In the genomic region with DNA sequence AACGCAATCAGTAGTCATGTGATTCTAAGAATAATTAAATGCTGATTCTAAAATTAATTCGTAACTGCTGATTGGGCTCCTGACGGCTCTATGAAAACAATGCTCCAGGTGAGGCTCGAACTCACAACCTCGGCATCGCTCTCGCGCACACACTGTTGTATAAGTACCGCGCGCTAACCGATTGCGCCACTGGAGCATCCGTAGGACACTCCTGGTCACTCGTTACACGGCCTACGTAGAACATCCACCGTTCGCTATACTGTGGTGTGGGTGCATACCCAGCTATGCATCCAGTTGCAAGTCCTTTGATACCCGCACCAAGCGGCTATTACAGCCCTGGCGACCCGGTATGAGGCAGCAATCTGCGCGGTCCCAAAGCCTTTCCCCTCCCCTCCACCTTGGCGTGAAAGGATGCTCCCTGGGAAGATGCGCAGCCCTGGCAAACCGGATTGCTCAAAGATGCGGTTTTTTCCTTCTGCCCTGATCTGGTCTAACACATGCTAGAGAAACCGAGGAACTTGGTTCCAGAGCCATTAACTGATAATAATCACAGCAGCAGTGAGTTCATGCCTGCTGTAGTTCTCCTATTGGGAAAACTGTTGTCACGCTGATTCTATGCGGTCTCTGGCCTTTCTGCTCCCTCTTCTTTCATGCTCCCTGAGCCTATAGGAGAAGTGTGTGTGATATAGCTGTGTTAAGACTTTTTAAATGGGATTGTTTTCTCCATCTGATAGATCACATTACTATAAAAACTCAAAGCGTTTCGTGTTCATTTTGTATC, we compare ENCODE assay signal across 9 mouse cellular contexts. TPM values are rescaled to one million over a fixed set of nuclear protein-coding genes. Genes with fewer than 3 reads are reported as not detected.
A peak's percentile ranks its signal among the peaks of the same experiment; 100 is the strongest.
DNase-seq lines count a peak whose midpoint lies in the region; ATAC-seq and TF ChIP-seq lines count a peak whose summit lies in the region.
"Had no signal": no experiment of that assay in that cellular context is flagged by ENCODE, and none has a peak within 500 bp of the region (broad histone marks: within the 10 kb centered on the region; RNA-seq: fewer than 3 reads in every experiment).

No protein-coding gene starts in this region.

- H3K9me3 ChIP-seq in ES-E14 (ENCODE audit: control insufficient read depth, insufficient read depth, low read depth, low read length) = no peaks in the 10 kb centered on the region
- H3K9me3 ChIP-seq in forebrain, embryonic 15.5 days = no peaks in the 10 kb centered on the region
- no peaks in the 10 kb centered on the region for H3K9me3 ChIP-seq in midbrain, embryonic 15.5 days

- 3% methylated on average over 34 of the region's 34 CpGs for WGBS in forebrain, embryonic 15.5 days
- 2% methylated on average over 34 of the region's 34 CpGs for WGBS in midbrain, embryonic 15.5 days
- 15% methylated on average over 34 of the region's 34 CpGs for WGBS in thymus, adult 2 months

- H3K4me3 ChIP-seq in ES-E14 (ENCODE audit: insufficient read depth in 1 of 2, low read depth in 1 of 2, low read length in 2 of 2, poor library complexity in 1 of 2, severe bottlenecking in 1 of 2) = peak overlapping the region; percentile 18 to 53
- H3K4me3 ChIP-seq in forebrain, embryonic 15.5 days = peak overlapping the region; percentile 43
- H3K4me3 ChIP-seq in midbrain, embryonic 15.5 days = peak overlapping the region; percentile 37
- no peak overlapping the region for H3K4me3 ChIP-seq in thymus, adult 2 months (ENCODE audit: control insufficient read depth, insufficient read depth, low read length)

- no peaks in the 10 kb centered on the region for H3K36me3 ChIP-seq in ES-E14 (ENCODE audit: control insufficient read depth, insufficient read depth, low read length, poor library complexity, severe bottlenecking)
- H3K36me3 ChIP-seq in forebrain, embryonic 15.5 days = no peaks in the 10 kb centered on the region
- H3K36me3 ChIP-seq in midbrain, embryonic 15.5 days (replicated peaks) = no peaks in the 10 kb centered on the region
- no peaks in the 10 kb centered on the region for H3K36me3 ChIP-seq in thymus, adult 2 months (ENCODE audit: control insufficient read depth, insufficient read depth, low read length)

- H3K27me3 ChIP-seq in forebrain, embryonic 15.5 days = no peaks in the 10 kb centered on the region; the same call in 1 of the 2 replicates
- H3K27me3 ChIP-seq in midbrain, embryonic 15.5 days (replicated peaks) = no peaks in the 10 kb centered on the region
- H3K27me3 ChIP-seq in thymus, adult 2 months (ENCODE audit: control insufficient read depth, insufficient read depth, low read length) = no peaks in the 10 kb centered on the region; the same call in 1 of the 2 replicates

- peak; percentile 93 for ATAC-seq in forebrain, embryonic 15.5 days (replicated peaks)
- ATAC-seq in midbrain, embryonic 15.5 days (replicated peaks) = peak; percentile 98

- no peak overlapping the region for H3K27ac ChIP-seq in ES-E14 (ENCODE audit: insufficient read depth, low read depth, low read length, poor library complexity, severe bottlenecking)
- no peak overlapping the region for H3K27ac ChIP-seq in forebrain, embryonic 15.5 days (replicated peaks)
- H3K27ac ChIP-seq in midbrain, embryonic 15.5 days = peak overlapping the region; percentile 45; the same call in 1 of the 2 replicates
- no peak overlapping the region for H3K27ac ChIP-seq in thymus, adult 2 months (ENCODE audit: control insufficient read depth, insufficient read depth, low read length)

- H3K4me1 ChIP-seq in ES-E14 (ENCODE audit: control insufficient read depth in 2 of 2, insufficient read depth in 2 of 2, low read length in 2 of 2, poor library complexity in 1 of 2) = no peaks in the 10 kb centered on the region
- peaks cover 10% of the 10 kb centered on the region for H3K4me1 ChIP-seq in forebrain, embryonic 15.5 days
- H3K4me1 ChIP-seq in midbrain, embryonic 15.5 days = no peaks in the 10 kb centered on the region
- no peaks in the 10 kb centered on the region for H3K4me1 ChIP-seq in thymus, adult 2 months (replicated peaks; ENCODE audit: control insufficient read depth, insufficient read depth, low read length)

- in situ Hi-C loops in ES-E14 (cut with MboI; ENCODE audit: low sequenced_read_pairs in 2 of 2, unreplicated experiment in 2 of 2) = no loop called here

- H3K4me2 ChIP-seq in forebrain, embryonic 15.5 days (replicated peaks) = peak overlapping the region; percentile 48
- peak overlapping the region; percentile 49 for H3K4me2 ChIP-seq in midbrain, embryonic 15.5 days

- TF ChIP-seq CTCF in thymus, adult 2 months (IDR thresholded peaks at IDR 0.05; ENCODE audit: borderline replicate concordance, control insufficient read depth, extremely low read depth, insufficient read depth, low read length, poor library complexity) = no peak

- H3K9ac ChIP-seq in ES-E14 (ENCODE audit: insufficient read depth, low read depth, low read length, poor library complexity, severe bottlenecking) = no peak overlapping the region
- peak overlapping the region; percentile 35 for H3K9ac ChIP-seq in forebrain, embryonic 15.5 days (replicated peaks)
- H3K9ac ChIP-seq in midbrain, embryonic 15.5 days = peak overlapping the region; percentile 36

- DNase-seq in cerebellum, postnatal 14 days = peak; percentile 54 to 68
- no peak for DNase-seq in cerebellum, adult 8-10 months
- peak; percentile 55 for DNase-seq in ES-E14 (ENCODE audit: low read depth, low spot score)
- peak; percentile 59 to 62 for DNase-seq in layer of hippocampus, postnatal 25 days (ENCODE audit: extremely low spot score in 1 of 2, low spot score in 1 of 2)
- DNase-seq in thymus, adult 2 months = no peak
- no peak for DNase-seq in spleen, postnatal 14 days (ENCODE audit: low spot score in 2 of 2)

- TF ChIP-seq POLR2A in thymus, adult 2 months (IDR thresholded peaks at IDR 0.05; ENCODE audit: control insufficient read depth, extremely low read depth, insufficient read depth, low read length, poor library complexity) = no peak

TF ChIP-seq in ES-E14, 5 proteins besides CTCF, POLR2A, EP300 and RAD21:
- peak; percentile 64; the same call in 1 of the 2 replicates for TF ChIP-seq MAFK (IDR thresholded peaks at IDR 0.05; ENCODE audit: insufficient read depth, low read depth, low read length)
- TF ChIP-seq CHD2 (IDR thresholded peaks at IDR 0.05; ENCODE audit: low read depth, low read length) = no peak

RNA-seq across cellular contexts. Expression of a gene that starts 23.6 kb away (rescaled TPM):
- not detected in 2 replicates for total RNA-seq in ES-E14 (2012; rRNA removed)
- not detected in 2 replicates for polyA plus RNA-seq in forebrain, embryonic 15.5 days (2015; fragmentation: Nextera tagmentation; extraction: Ambion mirVana)
- not detected for total RNA-seq in layer of hippocampus, postnatal 25 days (2021)
- not detected in 2 replicates for polyA plus RNA-seq in midbrain, embryonic 15.5 days (2015; fragmentation: Nextera tagmentation; extraction: Ambion mirVana)
- polyA plus RNA-seq in thymus, adult 2 months (2012; rRNA removed) = not detected in 2 replicates
- polyA plus RNA-seq: large intestine, adult 2 months had no signal

RNA-seq across cellular contexts. Expression of a gene that starts 34.8 kb away (rescaled TPM):
- total RNA-seq in ES-E14 (2012; rRNA removed) = not detected in 2 replicates
- not detected in 2 replicates for polyA plus RNA-seq in forebrain, embryonic 15.5 days (2015; fragmentation: Nextera tagmentation; extraction: Ambion mirVana)
- total RNA-seq in layer of hippocampus, postnatal 25 days (2021) = not detected
- polyA plus RNA-seq in midbrain, embryonic 15.5 days (2015; fragmentation: Nextera tagmentation; extraction: Ambion mirVana) = not detected in 2 replicates
- polyA plus RNA-seq in thymus, adult 2 months (2012; rRNA removed) = not detected in 2 replicates
- polyA plus RNA-seq: large intestine, adult 2 months had no signal

RNA-seq across cellular contexts. Expression of a gene that starts 56.6 kb away (rescaled TPM):
- total RNA-seq in ES-E14 (2012; rRNA removed) = not detected in 2 replicates
- not detected in 2 replicates for polyA plus RNA-seq in forebrain, embryonic 15.5 days (2015; fragmentation: Nextera tagmentation; extraction: Ambion mirVana)
- not detected for total RNA-seq in layer of hippocampus, postnatal 25 days (2021)
- not detected in 2 replicates for polyA plus RNA-seq in midbrain, embryonic 15.5 days (2015; fragmentation: Nextera tagmentation; extraction: Ambion mirVana)
- not detected in 2 replicates for polyA plus RNA-seq in thymus, adult 2 months (2012; rRNA removed)
- polyA plus RNA-seq: large intestine, adult 2 months had no signal

Comparison
In these comparisons a context has a peak if more than half of its experiments do, and no peak if none do; other contexts are left out.
1. DNase-seq: peak in cerebellum, postnatal 14 days (2 of 2), ES-E14 (single experiment) and layer of hippocampus, postnatal 25 days (2 of 2); none in cerebellum, adult 8-10 months (single experiment), thymus, adult 2 months (single experiment) and spleen, postnatal 14 days (0 of 2).